Mouse (Mus musculus): ENCODE measurements around the gene Specc1l. TPM values are rescaled to one million over a fixed set of nuclear protein-coding genes. Genes with fewer than 3 reads are reported as not detected.
"Not testable (repeated sequence)": the region's sequence is repeated elsewhere in the genome, so short reads cannot be mapped to it uniquely, and the experiment has no call there.

The Specc1l gene
- total RNA-seq, 1 experiment from 2014 or later, result 43.6 TPM

GRCm38 (mm10) chr10:75316908-75317761 lies 105.3 kb downstream of the Specc1l start:
- peak; percentile 79 for DNase-seq

DNA sequence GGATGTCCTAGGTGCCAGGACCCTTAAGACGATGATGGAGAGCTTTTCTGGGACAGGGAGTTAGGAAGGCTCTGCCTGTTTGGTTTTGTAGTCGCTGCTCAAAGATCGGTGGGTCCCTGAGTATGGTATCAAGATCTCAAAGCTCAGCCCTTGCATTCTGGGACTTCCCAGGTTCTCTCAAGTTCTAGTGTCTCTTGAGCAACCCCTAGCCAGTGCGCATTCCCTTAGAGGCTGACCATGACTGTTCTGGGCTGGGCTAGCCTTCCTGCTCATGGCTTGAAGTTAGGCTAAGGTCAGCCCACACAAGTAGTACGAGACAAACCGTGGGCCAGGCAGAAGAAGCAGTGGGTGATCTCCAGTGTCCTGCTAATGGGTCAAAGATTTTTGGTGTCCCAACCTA lies 106.3 kb downstream of the Specc1l start:
- DNase-seq, result no peak

- no peak for DNase-seq
These were observed 108.4 kb downstream of the Specc1l start for GRCm38 (mm10) chr10:75320321-75320720.

DNA sequence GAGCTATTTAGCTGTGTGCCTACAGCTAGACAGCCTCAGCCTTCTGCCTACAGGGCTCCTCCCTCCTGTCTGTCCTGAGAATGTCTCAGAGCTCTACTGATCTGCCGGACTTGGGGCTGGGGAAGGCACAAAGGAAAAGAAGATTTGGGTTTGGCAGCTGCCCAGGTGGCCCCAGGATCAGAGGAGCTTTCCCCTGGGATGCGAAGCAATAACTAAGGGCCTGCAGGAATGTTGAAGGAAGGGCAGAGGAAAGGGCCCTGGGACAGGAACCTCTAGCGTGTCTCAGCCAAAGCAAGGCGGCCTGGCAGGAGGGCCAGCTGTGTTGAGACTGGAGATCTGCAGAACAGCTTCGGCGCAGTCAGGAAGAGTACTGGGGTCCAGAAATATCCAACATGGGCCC lies 111.1 kb downstream of the Specc1l start:
- no peak for DNase-seq

DNA sequence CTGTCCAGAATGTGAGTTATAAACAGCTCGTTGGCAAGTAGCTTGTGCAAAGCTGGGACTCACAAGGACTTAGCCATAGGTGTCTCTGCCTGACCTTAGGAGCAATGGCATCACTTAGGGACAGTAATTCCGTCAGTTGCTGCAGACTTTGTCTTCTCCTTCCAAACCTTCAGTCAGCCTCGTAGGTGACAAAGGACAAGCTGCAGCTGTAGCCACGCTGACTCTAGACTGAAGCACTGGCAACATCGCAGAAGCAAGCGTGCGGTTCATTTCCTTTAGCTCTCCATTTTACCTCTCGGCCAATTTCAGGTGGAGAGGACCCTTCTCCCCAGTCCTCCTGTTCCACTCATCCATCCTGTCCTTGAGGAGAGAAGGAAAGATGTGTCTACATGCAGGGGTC lies 112.1 kb downstream of the Specc1l start:
- DNase-seq, result no peak

- no peak for DNase-seq
These were observed 112.5 kb downstream of the Specc1l start for GRCm38 (mm10) chr10:75324391-75324790.

- no peak for DNase-seq
These were observed 113.9 kb downstream of the Specc1l start for GRCm38 (mm10) chr10:75325821-75326220.

DNA sequence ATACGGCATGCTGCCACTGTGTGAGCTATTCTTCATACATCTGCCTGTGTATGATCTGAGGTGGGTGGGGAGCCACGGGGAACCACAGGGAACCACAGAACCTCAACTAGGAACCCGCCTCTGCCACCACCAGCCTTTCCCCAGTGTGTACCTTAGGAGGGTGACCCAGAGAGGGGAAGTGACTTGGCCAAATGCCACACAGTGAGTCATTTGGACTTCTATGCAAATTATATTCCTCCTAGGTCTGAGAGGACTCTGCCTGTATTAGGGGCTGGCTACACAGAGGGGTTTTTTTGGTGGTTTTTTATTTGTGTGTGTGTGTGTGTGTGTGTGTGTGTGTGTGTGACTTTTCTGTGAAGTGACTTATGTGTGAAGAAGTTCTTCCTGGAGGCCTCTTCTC lies 114.7 kb downstream of the Specc1l start:
- peak; percentile 75 for DNase-seq

- no peak for DNase-seq
These were observed 115.2 kb downstream of the Specc1l start for GRCm38 (mm10) chr10:75327081-75327480.

GRCm38 (mm10) chr10:75328201-75328704 lies 116.4 kb downstream of the Specc1l start:
- DNase-seq, result no peak

GRCm38 (mm10) chr10:75332268-75332667 lies 120.4 kb downstream of the Specc1l start:
- no peak for DNase-seq

- no peak for DNase-seq
These were observed 121.4 kb downstream of the Specc1l start for GRCm38 (mm10) chr10:75333176-75333776.

DNA sequence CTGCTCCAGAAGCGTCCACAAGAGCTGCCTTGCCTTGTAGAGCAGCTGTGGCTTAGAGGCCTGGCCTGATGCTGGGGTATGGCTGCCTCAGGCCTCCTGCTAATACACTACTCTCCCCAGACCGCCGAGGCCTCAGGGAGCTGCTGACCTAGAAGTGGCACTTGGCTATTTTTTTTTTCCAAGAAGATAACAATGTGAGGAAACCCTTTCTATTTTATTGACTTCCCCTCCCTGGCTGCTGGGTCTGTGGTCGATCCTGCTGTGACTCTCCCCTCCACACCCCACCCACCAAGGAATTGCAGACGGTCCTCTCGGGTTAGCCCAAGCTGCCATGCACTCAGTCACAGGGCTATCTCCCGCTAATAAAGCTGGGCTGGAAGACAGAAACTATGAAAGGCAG lies 122.3 kb downstream of the Specc1l start:
- peak; percentile 4 for DNase-seq

GRCm38 (mm10) chr10:75335075-75335474 lies 123.2 kb downstream of the Specc1l start:
- DNase-seq, result peak; percentile 46

DNA sequence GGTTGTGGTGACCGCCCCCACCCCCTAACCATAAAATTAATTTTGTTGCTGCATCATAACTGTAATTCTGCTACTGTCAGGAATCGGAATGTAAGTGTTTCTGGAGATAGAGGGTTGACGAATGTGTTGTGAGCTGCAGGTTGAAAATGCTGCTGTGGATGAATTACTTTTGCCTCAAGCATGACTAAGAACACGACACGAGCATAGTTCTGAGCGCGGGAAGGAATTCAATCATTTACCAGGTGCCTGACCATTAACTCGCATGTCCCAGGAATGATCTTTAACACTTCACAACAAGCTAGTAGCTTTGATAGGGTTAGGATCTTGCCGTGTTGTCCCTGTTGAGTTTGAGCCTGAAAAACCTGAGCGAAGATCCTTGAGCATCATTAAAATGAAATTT lies 125.4 kb downstream of the Specc1l start:
- DNase-seq, result no peak

DNA sequence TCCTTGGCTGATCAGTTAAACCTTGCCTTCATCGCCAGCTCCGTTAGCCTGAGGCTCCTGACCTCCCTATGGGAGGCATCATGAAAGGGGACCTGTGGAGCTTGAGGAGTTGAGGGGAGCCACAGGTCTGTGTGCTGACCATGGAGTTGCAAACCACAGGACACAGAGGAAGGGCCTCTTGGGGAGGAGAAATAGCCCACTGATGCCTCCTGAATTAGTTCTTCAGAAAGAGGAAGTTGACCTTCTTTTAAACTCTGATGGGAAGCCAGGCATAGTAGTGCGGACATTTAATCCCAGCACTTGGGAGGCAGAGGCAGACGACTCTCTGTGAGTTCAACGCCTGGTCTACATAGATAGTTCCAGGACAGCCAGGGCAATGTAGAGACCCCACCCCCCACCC lies 127.0 kb downstream of the Specc1l start:
- DNase-seq, result no peak

DNA sequence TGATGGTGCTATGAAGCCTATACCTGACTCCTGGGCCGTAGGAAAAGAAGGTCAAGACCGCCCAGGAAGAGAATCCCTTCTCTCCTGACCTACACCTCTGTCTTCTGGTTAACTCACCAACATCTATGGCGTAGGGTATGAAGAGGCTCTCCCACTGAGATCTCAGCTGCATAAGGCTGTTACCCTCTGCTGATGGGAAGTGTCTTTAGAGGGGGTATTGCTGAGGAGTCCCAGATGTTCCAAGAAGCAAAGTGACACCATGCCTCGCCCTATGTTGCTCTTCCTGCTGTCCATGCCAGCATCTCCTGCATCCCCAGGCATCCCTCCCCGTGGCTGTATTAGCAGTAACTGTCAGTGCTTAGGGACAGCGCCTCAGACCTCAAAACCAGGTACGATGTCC lies 127.5 kb downstream of the Specc1l start:
- DNase-seq, result no peak

DNA sequence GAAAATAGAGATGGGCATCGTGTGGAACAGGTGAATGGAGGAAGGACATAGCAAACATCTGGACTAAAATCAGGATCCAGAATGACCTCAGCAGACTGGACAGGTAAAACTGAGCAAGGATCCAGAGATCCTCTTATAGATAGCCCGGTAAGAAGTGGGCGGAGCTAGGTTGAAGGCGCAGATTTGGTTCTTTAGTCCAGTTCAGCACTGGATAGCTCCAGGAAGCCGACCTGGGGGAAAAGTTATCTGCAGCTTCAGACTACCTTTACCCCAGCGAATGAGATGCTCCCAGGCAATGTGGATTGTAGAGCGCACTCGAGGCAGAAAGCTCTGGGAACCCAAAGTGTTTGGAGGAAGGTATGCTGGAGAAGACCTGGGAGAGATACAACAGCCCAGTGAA lies 130.1 kb downstream of the Specc1l start:
- DNase-seq, result no peak

GRCm38 (mm10) chr10:75344563-75344962 lies 132.7 kb downstream of the Specc1l start:
- not testable (repeated sequence) for DNase-seq

DNA sequence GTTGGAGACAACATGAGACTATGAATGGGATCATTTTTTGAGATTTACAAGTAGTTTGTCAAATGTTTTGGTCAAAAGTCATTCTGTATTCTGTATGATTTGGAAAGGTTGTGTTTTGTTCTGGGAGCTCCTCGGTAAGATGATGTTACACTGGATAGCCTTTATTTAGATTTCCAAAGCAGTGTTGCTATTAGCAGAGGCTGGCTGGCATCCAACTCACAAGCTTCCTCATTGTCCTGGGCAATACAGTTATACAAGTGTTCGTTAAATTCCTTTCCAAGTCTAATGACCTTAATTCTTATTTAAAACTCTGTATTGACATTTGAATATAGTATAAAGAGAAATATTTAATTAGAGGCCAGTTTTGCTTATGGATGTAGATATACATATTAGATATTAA lies 133.4 kb downstream of the Specc1l start:
- no peak for DNase-seq

- no peak for DNase-seq
These were observed 138.7 kb downstream of the Specc1l start for GRCm38 (mm10) chr10:75350564-75350963.

DNA sequence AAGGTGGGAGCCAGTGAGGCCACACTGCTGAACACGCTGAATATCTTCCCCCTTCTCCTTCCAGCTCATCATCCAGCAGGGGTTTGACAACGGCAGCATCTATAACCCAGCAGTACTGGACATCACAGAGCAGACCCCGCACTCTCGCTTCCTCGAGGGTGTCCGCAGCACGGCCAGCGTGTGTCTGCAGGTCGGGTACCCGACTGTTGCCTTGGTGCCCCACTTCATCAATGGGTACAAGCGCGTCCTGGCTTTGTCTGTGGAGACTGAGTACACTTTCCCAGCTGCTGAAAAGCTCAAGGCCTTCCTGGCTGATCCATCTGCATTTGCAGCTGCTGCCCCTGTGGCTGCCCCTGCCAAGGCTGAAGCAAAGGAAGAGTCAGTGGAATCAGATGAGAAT lies 140.7 kb downstream of the Specc1l start:
- no peak for DNase-seq

DNA sequence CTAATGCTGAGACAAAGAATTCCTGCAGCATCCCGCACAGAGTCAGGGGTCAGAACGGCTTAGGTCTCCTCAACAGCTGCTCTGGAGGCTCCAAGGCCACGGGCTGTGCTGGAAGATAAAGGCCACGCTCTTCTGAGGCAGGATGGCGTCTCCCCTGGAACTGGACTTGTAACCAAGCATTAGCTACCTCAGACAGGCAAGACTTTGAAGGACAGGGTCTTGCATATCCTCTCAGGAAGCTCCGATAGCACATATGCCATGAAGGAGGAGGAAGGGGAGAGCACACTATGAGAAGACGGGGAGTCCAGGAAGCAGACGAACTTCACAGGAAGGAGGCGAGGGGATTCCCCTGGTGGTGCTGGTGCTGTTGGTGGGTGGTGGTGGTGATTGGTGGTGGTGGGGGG lies 142.0 kb downstream of the Specc1l start:
- DNase-seq, result not testable (repeated sequence)

DNA sequence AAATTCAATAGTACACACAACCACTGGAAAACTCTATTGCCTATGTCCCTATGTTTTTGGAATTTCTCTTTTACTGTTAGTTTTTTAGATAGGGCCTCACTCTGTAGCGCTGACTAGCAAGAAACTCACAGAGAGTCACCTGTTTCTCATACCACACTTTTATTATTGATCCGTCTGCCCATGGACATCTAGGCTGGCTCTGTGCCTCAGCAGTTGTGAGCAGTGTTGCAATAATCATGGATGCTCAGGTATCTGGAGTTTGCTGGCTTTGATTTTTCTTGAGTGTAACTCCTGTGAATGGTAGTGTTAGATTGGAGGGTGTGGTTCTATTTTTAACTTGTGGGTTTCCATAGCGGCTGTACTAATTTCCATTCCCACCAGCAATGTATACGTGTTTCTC lies 143.5 kb downstream of the Specc1l start:
- DNase-seq, result no peak
